Mouse (Mus musculus): ENCODE results near the gene Ptpra.

Ptpra gene

DNA sequence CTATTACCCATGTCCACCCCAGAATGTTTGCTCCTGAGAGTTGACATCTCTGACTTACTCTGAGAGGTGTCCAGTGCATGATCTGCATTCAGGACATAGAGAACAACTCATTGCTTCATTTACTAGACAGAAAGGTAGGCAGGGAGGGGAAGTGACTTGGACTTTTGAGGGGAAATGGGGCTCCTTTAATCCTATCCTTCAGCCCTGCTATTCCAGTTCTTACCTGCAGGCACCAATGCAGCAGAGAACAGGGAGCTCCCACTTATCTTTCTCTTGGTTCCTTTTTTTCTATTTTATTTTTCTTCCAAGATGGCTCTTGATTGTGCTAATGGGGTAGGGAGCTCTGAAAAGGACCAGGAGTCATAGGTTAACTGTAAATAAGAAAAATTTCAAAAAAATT is 1.6 kb upstream of the Ptpra start:
- no peak for DNase-seq

DNA sequence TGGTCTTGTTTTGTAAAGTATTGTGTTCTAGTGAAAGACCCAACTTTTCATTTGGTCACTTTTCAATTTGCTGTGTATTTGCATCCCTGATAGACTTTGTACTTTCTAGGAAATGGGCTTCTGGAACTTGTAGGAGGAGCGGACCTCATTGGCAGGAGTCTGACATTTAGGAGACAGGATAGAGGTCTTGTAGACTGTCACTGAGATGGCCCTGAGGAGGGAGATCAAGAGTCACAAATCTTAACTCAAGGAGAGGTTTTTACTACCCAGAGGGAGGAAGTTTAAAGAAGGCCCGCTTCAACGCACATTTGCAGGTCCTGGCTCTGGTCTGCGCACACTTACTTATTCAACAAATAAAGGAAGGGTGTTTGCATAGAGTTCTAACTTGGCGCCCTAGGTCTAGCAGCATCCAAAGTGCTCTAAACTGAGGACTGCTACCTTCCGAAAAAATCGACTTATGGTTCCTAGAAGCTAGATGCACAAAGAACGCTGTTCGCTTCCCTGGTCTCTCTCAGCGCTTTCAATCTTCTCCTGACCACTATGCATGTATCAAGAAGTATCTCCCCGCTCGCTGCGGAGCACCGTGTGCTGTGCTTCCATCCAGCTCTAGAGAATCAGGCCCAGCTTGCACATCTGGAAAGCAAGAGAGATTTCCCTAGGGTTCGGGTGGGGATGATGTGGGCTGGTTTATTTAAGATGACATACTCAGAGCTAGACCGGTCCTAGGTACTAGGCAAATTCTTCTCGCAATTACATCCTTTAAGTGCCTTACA is 871 bp upstream of the Ptpra start:
- DNase-seq, result peak in 1 of 2 experiments; percentile 23

DNA sequence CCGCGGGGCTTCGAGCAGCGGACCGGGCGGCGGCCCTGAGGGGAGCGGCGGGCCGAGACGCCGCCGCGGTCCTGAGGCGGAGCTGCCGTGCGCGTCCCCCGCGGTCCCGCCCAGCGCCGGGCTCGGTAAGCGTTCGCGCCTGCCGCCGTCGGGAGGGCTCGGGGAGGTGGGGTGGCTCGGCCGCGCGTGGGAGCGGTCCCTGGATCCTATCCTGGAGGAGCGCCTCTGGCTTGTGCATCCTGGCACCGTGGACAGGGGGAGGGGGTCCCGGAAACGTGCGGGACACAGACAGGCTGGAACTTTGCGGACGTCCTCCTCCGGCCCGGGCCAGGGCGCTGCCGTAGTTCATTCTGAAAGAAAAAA is 337 bp downstream of the Ptpra start:
- DNase-seq, result peak; percentile 77 to 86

DNA sequence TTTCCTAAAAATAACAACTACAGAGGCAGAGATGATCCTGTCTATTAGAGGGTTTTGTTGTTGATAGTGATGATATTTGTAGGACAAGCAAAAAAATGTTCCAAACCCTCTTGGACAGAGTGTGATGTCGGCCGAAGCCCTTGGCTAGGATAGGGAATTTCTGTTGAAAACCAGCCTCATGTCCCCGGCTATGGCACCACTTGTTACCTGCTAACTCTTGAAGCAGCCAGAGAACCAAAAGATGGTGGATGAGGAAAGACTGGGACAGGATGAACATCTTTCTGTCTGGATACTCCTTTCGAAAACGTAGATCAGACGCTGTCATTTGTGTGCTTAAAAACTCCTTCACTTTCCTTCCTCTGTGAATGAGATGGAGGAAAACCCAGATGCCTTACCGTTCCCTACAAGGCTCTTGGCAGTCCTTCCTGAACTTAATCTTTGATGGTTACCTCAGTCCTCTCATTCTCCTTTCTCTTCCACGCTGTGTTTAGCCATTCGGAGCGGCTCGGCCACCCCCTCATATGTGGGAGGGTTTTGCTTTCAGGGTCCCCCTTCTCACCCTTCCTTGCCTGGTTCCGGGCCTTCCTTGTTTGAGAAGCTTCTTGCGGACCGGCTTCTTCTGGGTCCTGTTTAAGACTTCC is 1.1 kb downstream of the Ptpra start:
- peak in 1 of 2 experiments; percentile 30 for DNase-seq

DNA sequence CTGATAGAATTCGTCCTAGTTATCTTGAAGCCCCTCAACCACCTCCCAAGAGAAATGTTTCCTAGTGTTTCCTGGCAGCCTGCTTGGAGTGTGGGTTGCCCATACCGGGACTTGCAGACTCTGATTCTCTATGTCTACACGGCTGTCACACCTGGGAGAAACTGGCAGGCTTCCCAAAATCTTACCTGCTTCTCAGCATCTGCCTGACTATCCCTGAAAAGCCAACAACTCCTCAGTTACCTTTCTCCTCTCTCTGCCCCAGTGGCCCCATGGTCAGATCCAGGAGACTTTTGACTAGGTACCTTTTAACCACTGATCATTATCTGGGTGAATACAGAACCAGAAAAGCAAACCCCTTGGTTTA is 1.6 kb downstream of the Ptpra start:
- peak in 1 of 2 experiments; percentile 6 for DNase-seq

DNA sequence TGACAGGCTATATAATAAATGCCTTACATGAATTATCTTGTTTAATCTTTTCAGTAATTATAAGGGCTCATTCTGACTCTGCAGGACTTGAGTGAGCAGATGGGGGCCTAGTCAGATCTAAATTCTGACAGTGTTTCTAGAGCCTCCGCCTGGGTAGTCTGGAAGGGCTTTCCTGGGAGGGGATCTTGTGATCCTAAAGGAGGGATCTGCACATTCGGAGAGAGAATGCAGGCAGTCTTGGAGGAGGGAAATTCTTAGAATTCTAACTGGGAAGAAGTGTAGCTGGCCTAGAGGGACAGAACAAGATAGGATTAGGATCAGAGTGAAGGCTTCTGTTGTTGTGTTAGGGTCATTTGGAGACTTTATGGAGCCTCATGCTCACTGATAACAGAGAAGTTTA is 2.2 kb downstream of the Ptpra start:
- no peak for DNase-seq

DNA sequence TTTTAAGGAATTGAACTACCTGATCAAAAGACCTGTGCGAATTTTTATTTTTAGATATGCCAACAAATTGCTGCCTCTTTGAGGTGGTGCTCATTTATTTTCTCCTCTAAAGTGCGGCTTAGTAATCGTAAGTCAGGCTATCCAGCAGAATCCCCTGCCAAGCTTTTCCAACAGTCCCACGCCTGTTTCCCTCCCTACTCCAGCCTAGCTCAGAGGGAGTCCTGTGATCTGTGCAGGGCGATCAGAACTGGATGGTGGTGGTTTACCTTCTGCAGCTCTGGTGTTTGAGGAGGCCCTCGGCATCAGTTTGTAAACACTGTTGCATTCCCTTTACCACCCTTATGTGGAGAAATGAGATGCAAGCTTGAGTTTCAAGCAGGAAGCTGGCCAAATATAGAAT is 3.3 kb downstream of the Ptpra start:
- no peak for DNase-seq

DNA sequence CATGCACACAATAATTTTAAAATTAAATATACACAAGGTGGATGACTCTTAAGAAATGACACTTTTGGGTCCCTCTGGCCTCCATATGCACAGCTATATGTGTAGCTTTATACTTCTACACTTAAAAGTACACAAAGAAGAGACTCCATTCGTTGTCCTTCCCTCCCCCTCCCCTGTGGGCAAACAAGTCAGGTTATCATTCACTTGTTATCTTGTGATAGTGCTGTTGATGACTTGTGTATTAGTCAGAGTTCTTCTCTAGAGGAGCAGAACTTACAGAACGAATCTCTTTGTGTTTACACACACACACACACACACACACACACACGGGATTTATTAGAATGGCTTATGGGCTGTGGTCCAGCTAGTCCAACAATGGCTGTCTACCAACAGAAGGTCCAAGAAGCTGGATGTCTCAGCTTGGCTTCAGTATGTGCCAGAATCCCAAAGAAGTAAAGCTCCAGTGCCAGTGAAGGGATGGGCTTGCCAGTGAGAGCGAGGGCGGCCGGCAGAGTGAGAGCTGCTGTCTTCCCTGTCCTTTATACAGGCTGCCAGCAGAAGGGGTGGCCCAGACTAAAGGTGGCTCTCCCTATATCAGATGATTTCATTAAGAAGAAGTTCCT is 4.8 kb downstream of the Ptpra start:
- DNase-seq, result no peak

DNA sequence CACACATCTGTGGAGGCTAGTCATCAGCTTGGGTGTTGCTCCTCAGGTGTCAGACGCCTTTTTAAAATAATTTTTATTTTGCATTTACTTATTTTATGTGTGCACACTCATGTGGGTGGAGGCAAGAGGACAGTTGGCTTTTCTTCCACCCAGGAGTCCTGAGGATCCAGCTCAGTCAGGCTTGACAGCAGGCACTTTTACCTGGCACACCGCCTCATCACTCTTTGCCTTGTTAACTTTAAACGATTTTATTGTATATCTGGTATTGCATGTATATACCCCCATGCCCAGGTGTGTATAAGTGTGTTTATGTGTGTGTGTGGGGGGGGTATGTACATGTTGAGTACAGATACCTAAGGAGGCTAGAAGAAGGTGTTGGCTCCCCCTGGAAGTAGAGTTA is 7.8 kb downstream of the Ptpra start:
- no peak for DNase-seq

DNA sequence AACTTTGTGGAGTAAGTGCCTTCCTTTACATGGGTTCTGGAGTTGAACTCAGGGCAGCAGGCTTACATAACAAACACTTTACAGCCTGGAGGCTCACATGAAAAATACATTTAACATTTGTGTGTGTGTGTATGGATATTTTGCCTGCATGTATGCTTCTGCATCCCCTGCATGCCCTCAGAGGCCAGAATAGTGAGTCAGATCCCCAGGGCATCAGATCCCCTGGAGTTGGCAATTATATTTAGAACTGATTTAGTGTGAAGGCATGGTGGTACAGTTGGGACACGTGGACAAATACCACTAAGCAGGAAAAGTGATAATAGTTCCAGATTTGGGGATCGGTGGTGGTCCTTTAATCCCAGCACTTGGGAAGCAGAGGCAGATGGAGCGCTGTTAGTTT is 9.5 kb downstream of the Ptpra start:
- DNase-seq, result no peak

DNA sequence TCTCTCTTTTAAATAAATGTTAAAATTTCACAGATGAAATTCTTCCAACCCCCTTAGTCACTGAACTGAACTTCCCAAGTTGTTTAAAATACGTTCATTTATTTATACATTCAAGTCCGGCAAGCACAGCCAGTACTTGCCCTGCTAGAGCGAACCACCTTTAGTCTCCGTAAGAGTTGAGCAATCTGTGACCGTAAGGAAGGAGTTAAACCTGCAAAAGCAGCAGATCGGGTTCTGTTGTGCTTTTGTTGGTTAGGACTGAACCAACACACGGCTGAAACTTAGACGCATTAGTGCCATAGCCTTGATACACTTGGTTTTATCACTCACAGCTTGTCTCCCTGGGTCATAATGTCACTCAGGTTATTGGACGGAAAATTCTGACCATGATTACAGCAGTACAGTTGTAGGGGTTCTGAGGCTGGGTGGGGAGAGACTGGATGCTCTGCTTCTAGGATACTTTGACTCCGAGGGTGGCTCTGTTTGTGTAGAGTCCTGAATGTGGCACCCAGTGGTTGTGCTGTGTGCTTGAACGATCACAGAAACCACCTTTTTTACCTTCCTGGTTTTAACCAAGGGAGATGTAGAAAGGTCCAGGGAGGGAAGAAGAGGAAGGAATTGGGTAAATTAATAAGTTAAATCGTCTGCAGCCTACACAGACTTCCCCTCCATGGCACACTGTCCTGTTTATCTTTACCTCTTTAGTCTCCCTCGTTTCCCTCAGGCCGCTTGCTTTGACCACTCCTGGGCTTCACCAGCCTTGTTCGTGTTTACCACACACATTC is 11.4 kb downstream of the Ptpra start:
- DNase-seq, result no peak

DNA sequence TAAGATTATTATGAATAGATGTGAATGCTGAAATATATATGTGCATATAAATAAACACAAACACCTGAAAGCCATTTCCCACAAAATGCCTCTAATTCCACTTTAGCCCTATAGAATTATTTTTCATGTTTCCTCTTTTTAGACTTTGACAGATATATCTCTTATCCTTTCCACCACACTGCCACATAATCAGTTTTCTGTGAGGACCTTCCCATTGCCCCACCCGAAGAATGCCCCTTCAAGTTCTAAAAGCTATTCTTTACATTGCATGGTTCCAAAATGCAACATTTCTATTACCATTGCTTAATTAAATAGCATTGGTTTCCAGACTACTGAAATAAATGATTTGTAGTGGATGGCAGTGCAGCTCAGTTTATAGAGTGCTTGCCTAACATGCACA is 16.4 kb downstream of the Ptpra start:
- DNase-seq, result no peak

DNA sequence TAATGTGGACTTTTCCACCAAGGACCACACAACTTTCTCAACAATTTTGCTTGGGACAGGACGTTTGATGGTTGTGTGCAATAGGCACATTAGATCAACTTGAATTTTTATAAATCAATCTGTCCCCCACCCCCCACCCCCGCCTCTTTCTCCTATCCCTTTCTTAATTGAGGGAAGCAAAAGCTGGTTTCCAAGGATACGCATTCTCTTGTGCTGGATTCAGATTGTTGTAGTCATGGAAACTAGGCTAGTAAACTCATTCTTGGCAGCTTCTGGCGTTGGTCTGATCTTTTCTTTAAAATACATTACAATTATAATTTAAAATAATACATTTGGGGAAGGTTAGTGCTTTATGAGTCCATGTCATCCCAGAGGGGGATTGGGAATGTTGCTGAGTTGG is 19.3 kb downstream of the Ptpra start:
- DNase-seq, result no peak

DNA sequence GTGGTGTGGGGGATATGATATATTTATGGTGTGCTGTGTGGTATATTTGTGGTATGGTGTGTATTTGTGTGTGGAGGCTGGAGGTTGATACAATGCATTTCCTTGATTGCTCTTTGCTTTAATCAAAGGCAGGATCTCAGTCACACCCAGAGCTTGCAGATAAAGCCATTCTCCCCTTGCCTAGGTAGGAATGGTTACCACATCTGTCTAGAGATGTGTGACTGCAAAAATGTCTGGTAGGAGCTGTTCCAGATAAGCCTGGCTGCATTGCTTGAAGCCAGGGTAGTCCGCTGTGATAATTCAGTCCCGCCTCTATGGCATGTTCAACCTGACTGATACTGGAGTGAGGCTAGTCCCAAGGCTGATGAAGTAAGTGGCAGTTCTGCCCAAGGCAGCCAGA is 19.9 kb downstream of the Ptpra start:
- no peak for DNase-seq

DNA sequence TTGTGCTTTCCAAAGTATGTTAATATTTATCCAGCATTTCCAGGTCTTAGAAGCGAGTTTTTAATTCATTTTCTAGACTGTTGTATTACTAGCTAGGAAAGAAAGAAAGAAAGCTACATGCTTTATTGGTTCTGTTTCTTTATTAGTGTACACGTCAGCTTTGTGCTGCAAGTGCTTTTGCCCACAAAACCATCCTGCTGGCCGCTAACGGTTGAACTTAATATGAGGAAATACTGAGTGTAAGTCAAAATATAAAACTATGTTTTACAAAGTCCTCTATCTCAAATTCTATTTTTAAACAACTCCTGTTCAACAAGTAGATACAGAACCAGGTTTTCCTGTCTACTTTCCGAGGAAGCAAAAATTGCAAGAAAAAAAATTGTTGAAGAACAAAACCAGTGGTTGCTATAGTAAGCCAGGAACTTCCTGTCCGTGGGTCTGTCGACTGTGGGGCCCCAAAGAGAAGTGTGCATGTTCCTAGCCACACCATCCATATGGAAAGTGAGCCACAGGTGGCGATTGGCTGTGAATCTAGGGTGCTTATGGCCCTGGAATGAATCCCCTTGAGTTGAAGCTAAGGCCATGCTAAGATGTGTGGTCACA is 22.9 kb downstream of the Ptpra start:
- DNase-seq, result no peak

DNA sequence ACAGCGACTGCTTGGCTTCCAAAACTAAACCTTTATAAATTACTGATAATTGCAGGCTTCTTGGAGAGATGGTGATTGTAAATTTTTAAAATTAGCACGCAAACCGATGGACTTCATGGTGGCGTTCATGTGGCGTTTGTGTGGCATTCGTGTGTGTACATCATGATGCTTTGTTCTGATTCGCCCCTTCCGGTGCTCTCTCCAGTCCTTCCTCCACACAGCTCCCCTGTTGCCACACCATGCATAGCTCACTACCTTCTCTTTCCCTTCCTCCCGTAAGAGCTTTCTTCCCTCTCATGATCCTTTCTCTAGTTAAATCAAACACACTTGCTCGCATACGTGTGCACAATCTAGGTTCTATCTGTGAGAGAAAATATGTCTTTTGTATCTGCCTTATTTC is 25.7 kb downstream of the Ptpra start:
- no peak for DNase-seq

DNA sequence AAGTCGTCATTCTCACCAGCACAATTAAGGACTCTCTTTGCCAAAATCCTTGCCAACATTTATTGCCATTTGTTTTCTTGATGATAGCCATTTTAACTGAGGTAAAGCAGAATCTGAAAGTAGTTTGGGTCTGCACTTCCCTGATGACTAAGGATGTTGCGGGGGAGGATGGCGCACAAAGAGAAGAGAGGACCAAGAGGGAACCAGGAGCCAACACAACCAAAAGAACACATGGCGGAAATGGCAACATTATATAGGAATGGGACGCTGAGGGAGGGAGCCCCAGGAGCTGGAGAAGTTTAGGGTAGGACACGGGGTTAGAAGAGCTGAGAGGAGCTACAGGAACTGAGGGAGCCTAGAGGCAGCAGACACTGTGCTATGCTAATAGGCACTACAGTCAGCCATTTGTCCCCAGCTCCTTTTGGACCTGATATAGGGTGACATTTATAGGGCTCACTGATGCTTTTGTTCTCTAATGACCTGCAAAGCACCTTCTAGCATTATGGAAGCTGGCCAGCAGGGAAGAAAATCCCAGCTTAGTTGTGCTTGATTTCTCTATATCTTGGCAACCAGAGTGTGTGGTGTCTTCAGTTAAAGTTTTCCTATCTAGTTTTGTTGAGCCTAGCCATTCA is 26.7 kb downstream of the Ptpra start:
- DNase-seq, result no peak

DNA sequence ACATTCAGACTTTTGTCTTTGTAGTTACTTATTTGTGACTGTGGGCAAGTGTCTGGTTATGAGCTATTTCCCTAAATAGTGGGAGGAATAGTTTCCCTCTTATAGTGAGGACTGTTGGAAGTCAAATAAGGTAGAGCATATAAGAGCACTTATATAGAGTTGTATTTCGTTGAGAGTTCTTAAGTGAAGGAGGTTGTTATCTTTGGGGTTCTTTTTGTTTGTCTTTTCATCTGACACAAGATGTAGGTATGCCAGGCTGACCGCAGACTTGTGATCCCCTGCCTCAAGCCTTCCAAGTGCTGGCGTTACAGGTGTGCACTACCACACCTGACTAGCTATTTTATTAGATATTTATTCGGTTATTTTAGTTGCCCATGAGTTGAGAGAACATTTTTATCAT is 32.1 kb downstream of the Ptpra start:
- DNase-seq, result no peak

DNA sequence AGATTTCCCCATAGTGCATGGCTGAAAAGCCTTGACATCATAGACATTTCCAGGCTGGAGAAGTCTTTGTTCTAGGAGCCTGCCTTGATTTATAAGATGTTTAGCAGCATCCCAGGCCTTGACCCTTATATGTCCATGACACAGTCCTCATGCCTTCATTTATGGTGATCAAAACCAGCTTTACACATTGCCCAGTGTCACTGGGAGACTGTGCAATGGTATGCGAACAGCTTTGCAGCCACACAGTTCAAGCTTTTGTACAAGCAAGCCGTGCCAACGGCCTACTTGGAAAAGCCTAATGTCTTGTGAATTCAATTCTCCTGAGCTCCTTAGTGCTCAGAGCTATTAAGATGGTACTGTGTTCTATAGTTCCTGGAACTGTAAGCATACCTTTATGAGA is 32.6 kb downstream of the Ptpra start:
- peak in 1 of 2 experiments; percentile 7 for DNase-seq

DNA sequence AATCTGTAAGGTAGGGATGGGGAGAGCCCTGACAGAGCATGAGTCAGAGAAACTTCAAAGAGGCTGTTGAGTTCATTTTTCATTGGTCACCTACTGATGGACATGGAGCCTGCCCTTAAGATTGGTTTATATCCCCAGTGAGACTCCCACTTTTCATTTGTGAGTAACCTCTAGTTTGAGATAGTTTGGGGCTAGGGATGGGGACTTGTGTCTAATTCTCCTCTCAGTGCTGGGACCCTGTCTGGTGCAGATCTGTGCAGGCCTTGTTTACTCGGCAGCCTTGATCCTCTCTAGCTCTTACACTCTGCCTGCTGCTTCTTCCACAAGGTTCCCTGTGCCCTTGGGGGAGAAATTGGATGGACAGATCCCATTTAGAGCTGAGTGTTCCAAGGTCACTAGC is 34.1 kb downstream of the Ptpra start:
- no peak for DNase-seq

DNA sequence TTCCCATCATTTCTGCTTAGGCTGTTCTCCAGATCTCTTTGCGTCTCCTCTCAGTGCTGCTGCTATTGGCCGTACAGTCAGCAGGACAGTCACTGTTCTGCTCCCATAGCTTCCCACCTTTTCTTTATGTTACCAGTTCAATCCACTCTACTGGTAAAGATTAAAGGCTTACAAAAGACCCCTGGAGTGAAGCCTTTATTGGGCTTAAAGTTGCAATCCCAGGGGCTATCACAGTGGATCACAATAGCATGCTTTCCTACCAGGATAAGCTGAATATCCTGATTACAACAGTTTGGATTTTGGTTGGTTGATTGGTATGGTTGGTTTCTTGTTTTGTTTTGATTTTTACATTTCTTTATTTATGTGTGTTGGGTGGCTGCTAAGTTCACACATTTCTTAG is 37.9 kb downstream of the Ptpra start:
- DNase-seq, result no peak

DNA sequence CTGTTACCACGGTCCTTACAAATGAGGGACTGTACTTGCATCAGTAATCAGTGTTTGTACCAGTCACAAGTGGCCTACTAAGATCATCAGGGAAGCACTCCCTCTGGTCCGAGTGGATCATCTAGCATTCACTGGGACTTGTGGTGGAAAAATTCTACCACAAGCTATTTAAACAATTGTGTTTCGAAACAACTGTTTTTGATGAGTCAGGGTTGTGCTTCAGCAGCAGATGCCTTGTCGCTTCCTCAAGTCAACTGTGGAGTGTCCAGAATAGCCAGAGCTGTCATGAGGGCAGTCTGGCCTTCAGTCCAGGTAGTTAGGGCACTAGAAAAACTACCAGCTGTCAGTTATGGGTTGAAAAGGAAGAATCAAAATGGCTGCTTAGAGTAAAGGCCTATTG is 38.5 kb downstream of the Ptpra start:
- DNase-seq, result no peak

DNA sequence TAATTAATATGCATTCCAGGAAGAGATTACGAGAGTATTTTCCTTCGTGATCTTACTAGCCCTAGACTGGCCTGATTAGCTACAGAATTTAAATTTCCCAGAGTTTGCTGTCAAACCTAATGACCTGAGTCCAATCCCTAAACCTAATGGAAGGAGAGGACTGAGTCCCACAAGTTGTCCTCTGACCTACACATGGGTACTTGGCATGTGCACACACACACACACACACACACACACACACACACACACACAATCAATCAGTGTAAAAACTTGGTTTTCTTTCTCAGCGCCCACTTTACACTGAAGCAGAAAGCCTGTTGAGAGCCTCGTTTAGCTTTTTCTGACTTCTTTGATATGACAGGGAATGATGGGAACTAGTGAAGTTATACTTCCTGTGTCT is 41.1 kb downstream of the Ptpra start:
- no peak for DNase-seq

Data from kidney, postnatal 4 days (tissue).